Mouse (Mus musculus) kidney, embryonic 16.5 days (tissue): ENCODE data around the gene Fbh1. TPM values are rescaled to one million over a fixed set of nuclear protein-coding genes. Genes with fewer than 3 reads are reported as not detected.
A peak's percentile ranks its signal among the peaks of the same experiment; 100 is the strongest.
"Not testable (repeated sequence)": the region's sequence is repeated elsewhere in the genome, so short reads cannot be mapped to it uniquely, and the experiment has no call there.

Experiments
- ATAC-seq: fragments of 200-750 bp; cut with Nextera tagmentation; 2 replicates; pipeline ENCODE4 v1.8.0; 2017; ENCODE audit warnings: moderate TSS enrichment; ENCODE audit not compliant: low FRiP score, low TSS enrichment
- H3K27ac ChIP-seq: fragments of 300-500 bp; sonication (generic); 2 replicates; pipeline ENCODE4 v1.5.1; 2014; ENCODE audit warnings: low read length
- H3K27me3 ChIP-seq: fragments of 300-500 bp; sonication (generic); 2 replicates; pipeline ENCODE4 v1.6.1; 2014; ENCODE audit warnings: low read length, control low read depth, mixed read lengths; ENCODE audit not compliant: insufficient read depth
- H3K36me3 ChIP-seq: fragments of 300-500 bp; sonication (generic); 2 replicates; pipeline ENCODE4 v1.6.1; 2014; ENCODE audit warnings: low read length, control low read depth, mixed read lengths; ENCODE audit not compliant: insufficient read depth
- H3K4me1 ChIP-seq: fragments of 300-500 bp; sonication (generic); 2 replicates; pipeline ENCODE4 v1.6.1; 2014; ENCODE audit warnings: low read length, control low read depth, mixed read lengths; ENCODE audit not compliant: insufficient read depth
- H3K4me2 ChIP-seq: fragments of 300-500 bp; sonication (generic); replicated peaks from 2 replicates; pipeline ENCODE4 v1.6.1; 2014; ENCODE audit warnings: low read depth, low read length
- H3K4me3 ChIP-seq: fragments of 300-500 bp; sonication (generic); 2 replicates; pipeline ENCODE4 v1.5.1; 2014; ENCODE audit warnings: mild to moderate bottlenecking, low read length
- H3K9ac ChIP-seq: fragments of 300-500 bp; sonication (generic); replicated peaks from 2 replicates; pipeline ENCODE4 v1.6.1; 2014; ENCODE audit warnings: low read length
- H3K9me3 ChIP-seq: fragments of 300-500 bp; sonication (generic); 2 replicates; pipeline ENCODE4 v1.6.1; 2016; ENCODE audit warnings: low read length, control low read depth
- WGBS: fragments of 180-500 bp; shearing (Covaris S2); extraction: QIAGEN DNeasy Blood & Tissue Kit; methylation state at CpG from one replicate; pipeline ENCODE4 v1.1.7; 2014; 5-methylcytosine and 5-hydroxymethylcytosine counted together
- polyA plus RNA-seq: library from polyadenylated mRNA; unstranded; fragments of >200 nt; fragmentation: Nextera tagmentation; extraction: Ambion mirVana; gene quantifications from 2 replicates; pipeline ENCODE4 v1.2.1, GENCODE M21; 2015

Gene Fbh1
- polyA plus RNA-seq, 1 experiment from 2014 or later = 141 TPM

DNA sequence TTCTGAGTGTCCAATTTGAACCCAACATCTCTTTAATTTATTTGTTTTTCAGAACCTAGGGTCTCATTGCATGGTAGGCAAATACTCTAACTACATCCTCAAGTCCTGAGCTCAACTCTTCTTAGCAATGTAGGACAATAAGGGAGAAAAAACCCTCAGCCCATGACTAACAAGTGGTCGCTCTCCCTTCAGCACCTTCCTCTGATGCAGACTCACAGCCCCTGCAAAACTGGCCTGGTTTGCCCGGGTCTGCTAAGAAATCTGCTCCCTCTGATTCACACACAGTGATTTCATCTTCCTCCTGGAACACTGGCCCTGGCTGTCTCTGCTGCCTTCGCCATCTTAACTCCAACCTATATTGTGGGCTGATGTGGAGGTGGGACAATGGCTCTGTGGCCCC is 48.3 kb downstream of the Fbh1 start:
- no peak for ATAC-seq
- Histone ChIP-seq H3K4me1 (no peaks in the 10 kb centered on the region), H3K4me3 (no peak overlapping the region), H3K27me3 (no peaks in the 10 kb centered on the region), H3K9me3 (no peaks in the 10 kb centered on the region), H3K4me2 (no peak overlapping the region), H3K36me3 (no peaks in the 10 kb centered on the region), H3K27ac (no peak overlapping the region), H3K9ac (no peak overlapping the region)
- 52% methylated on average over 3 of the region's 3 CpGs for WGBS

DNA sequence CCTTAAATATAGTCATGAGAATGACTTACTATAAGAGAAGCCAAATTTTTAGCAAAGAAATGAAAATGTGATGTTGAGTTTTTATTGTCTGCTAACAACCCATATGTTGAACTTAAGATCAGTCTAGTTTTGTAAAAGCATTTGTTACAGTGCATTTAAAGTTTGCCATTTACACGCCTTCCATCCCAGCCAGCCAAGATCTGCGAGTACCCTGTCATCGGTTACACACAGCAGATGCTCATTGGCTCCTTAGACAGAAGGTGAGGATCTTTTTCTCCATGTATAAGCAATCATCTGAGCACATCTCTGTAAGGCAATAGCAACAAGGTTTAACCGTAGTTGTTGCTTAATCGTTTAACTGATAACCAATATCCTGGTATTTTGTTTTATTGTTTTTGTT is 49.8 kb downstream of the Fbh1 start:
- Histone ChIP-seq H3K27ac (no peak overlapping the region), H3K27me3 (no peaks in the 10 kb centered on the region), H3K4me1 (no peaks in the 10 kb centered on the region), H3K4me3 (no peak overlapping the region), H3K9me3 (no peaks in the 10 kb centered on the region), H3K4me2 (no peak overlapping the region), H3K9ac (no peak overlapping the region), H3K36me3 (no peaks in the 10 kb centered on the region)
- WGBS = 90% methylated on average over 5 of the region's 5 CpGs
- ATAC-seq = no peak

DNA sequence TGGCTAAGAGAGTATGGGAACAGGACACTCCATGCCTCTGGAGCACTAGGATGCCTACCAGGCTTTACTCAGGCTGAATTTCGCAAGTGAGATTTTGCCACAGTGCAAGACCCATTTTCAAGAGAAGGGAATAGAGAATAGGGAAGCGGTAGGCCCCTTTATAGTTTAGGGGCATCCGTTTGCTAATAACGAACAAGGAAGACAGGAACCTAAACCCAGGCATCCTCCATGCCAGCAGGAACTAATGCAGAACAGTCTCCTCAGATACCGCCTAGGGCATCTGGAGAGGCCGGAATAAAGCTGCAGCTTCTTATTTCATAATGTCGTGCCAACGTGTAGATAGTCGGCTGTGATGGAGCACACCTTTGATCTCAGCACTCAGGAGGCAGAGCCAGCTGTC is 54.8 kb downstream of the Fbh1 start:
- Histone ChIP-seq H3K4me2 (no peak overlapping the region), H3K36me3 (no peaks in the 10 kb centered on the region), H3K9ac (no peak overlapping the region), H3K4me1 (no peaks in the 10 kb centered on the region), H3K27me3 (no peaks in the 10 kb centered on the region), H3K4me3 (no peak overlapping the region), H3K27ac (no peak overlapping the region), H3K9me3 (no peaks in the 10 kb centered on the region)
- WGBS = 86% methylated on average over 9 of the region's 9 CpGs
- ATAC-seq = no peak

DNA sequence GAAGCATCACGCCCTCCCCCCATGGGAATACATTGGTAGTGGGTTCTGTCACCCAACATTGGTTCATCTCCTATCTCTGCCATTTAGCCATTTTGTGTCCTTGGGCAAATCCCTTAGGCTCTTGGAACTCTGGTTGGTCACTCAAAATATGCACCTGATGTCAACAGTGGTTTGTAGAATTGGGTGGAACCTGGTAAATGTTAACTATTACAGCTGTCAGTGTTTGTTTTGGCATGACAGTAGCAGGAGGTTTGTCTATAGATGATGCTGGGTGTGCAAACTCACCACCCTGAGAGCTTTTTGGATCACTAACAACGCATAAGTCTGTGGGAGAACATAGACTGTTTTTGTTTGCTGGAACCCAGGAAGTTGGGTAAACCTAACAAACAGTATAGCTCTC is 58.8 kb downstream of the Fbh1 start:
- H3K4me2 ChIP-seq = no peak overlapping the region
- H3K9ac ChIP-seq = no peak overlapping the region
- H3K9me3 ChIP-seq = no peaks in the 10 kb centered on the region
- no peak overlapping the region for H3K4me3 ChIP-seq
- 88% methylated on average over 2 of the region's 2 CpGs for WGBS
- no peak overlapping the region for H3K27ac ChIP-seq
- no peaks in the 10 kb centered on the region for H3K36me3 ChIP-seq
- H3K4me1 ChIP-seq = no peaks in the 10 kb centered on the region
- H3K27me3 ChIP-seq = no peaks in the 10 kb centered on the region
- ATAC-seq = no peak

DNA sequence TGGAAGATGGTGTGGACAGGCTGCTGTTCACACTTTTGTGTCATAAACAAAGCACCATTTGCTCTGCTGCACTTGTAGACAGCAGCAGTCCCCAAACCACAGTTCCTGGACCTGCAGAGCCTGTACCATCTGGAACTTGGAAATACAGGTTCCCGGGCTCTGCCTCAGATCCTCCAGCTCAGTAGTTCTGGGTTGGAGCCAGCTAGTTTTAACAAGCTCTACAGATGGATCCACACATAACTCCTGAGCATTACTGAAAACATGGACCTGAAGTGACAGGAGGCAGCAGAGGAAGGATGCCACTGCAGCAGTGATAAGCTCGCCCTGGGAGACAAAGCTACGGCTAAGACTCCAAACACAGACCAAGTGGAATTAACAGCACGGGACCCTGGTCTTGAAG is 62.8 kb downstream of the Fbh1 start:
- H3K4me3 ChIP-seq = no peak overlapping the region
- H3K4me2 ChIP-seq = no peak overlapping the region
- no peak overlapping the region for H3K9ac ChIP-seq
- no peak overlapping the region for H3K27ac ChIP-seq
- WGBS = 76% methylated on average over 4 of the region's 4 CpGs
- no peak for ATAC-seq
- no peaks in the 10 kb centered on the region for H3K9me3 ChIP-seq
- no peaks in the 10 kb centered on the region for H3K36me3 ChIP-seq
- H3K27me3 ChIP-seq = no peaks in the 10 kb centered on the region
- H3K4me1 ChIP-seq = no peaks in the 10 kb centered on the region

DNA sequence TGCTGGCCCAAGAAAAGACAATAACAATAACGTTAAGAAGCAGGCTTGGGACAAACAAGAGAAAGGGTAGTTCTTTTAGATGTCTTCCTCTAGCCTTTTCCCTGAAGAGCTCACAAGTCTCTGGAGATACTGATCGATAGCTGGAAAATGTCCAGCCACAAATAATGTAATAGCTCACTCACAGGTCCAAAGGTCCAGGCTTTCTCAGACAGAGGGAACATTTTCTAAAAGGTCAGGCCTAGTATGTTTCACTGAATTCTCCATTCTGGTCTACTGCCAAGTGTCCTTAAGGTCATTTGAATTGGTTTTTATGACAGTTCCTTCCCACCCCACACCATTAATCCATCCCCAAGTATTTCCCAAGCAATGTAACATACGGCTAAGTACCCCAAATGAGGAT is 64.4 kb downstream of the Fbh1 start:
- H3K9ac ChIP-seq = no peak overlapping the region
- no peaks in the 10 kb centered on the region for H3K4me1 ChIP-seq
- no peak overlapping the region for H3K27ac ChIP-seq
- no peak overlapping the region for H3K4me2 ChIP-seq
- WGBS = 54% methylated on average over 3 of the region's 3 CpGs
- H3K9me3 ChIP-seq = no peaks in the 10 kb centered on the region
- no peak overlapping the region for H3K4me3 ChIP-seq
- no peaks in the 10 kb centered on the region for H3K27me3 ChIP-seq
- no peak for ATAC-seq
- no peaks in the 10 kb centered on the region for H3K36me3 ChIP-seq

DNA sequence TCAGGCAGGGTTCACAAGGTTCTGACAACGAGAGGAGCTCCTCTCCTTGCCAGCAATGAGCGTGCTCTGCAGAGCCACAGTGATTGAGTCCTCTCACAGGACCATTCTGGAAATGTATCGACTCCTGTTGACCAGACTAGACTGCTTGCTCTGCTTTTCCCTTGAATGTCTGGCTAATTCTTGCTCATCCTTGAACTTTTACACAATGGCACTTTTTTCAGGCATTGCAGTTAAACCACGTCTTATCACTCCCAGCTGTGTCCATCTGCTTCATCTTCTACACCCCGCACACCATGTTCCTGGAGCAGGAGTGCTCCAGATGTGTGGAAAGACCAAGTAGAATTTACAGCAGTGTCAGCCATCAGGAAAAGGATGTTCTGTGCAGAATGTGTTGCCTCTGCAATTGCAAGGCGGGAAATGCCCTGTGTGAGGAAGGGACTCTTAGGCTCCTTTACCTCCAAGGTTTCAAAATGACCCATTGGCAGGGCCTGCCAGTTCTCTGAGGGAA is 64.8 kb downstream of the Fbh1 start:
- 0 out of 2 replicates have a peak, but pooled peaks cover under 1% of the 10 kb centered on the region for H3K27me3 ChIP-seq
- H3K4me3 ChIP-seq = no peak overlapping the region
- ATAC-seq = no peak
- H3K4me1 ChIP-seq = no peaks in the 10 kb centered on the region
- H3K9me3 ChIP-seq = no peaks in the 10 kb centered on the region
- 73% methylated on average over 6 of the region's 6 CpGs for WGBS
- H3K36me3 ChIP-seq = no peaks in the 10 kb centered on the region
- no peak overlapping the region for H3K27ac ChIP-seq
- no peak overlapping the region for H3K4me2 ChIP-seq
- H3K9ac ChIP-seq = no peak overlapping the region

DNA sequence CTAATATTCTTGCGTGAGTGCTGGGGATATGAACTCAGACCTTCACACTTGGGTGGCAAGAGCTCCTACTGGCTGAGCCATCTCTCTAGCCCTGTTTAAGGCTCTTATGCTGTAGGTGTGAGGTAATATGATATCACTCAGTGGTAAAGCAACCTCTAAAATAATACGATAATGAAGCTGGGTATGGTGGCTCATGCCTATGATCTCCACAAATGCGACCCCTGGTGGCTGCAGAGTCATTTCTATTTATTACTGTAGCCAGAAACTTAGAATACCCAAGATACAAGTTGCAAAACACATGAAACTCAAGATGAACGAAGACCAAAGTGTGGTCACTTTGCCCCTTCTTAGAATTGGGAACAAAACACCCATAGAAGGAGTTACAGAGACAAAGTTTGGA is 67.3 kb downstream of the Fbh1 start:
- H3K27ac ChIP-seq, H3K27me3 ChIP-seq, H3K4me3 ChIP-seq, H3K9ac ChIP-seq, H3K4me2 ChIP-seq, H3K9me3 ChIP-seq, ATAC-seq, H3K36me3 ChIP-seq: not testable (repeated sequence)
- H3K4me1 ChIP-seq = peaks cover 11% of the 10 kb centered on the region; the same call in 1 of the 2 replicates
- WGBS = 56% methylated on average over 4 of the region's 4 CpGs

DNA sequence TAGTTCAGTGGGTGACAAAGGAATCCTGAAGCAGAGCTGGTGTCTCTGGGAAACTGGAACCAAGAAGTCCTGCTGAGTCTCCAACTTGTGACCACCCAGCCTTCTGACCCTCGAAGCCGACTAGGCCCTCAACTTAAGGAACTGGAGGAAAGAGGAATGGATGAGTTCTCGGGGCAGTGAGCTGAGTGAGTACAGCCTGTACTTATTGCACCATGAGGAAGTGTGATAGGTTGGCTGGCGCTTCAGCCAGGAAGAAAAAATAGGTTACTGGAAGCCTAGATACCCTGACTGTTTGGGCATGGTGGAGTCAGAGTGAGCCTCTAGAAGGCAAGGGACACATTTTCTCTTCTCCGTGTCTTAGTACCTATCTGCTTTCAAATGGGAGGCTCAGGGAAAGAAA is 68.8 kb downstream of the Fbh1 start:
- ATAC-seq = no peak
- WGBS = 87% methylated on average over 5 of the region's 5 CpGs
- no peak overlapping the region for H3K9ac ChIP-seq
- no peaks in the 10 kb centered on the region for H3K9me3 ChIP-seq
- H3K27me3 ChIP-seq = peaks cover 13% of the 10 kb centered on the region; the same call in 1 of the 2 replicates
- H3K27ac ChIP-seq = no peak overlapping the region
- H3K4me2 ChIP-seq = no peak overlapping the region
- no peaks in the 10 kb centered on the region for H3K36me3 ChIP-seq
- no peak overlapping the region for H3K4me3 ChIP-seq
- H3K4me1 ChIP-seq = peaks cover 12% of the 10 kb centered on the region; the same call in 1 of the 2 replicates

DNA sequence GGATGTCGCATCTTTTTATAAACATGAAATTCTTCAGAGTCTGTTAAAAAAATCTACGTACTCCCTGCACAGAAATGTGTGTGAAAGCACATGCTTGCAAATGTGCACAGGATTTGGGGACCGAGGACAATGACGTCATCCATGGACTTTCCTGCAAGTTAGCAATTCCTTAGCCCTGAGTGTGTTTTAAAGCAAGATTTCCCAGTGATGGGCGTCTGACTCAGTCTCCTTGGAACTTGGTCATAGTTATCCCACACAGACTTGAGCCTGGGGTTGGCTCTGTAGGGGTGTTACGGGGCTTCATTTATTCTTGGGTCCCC is 70.7 kb downstream of the Fbh1 start:
- H3K27ac ChIP-seq = no peak overlapping the region
- H3K27me3 ChIP-seq = peaks cover 13% of the 10 kb centered on the region; the same call in 1 of the 2 replicates
- ATAC-seq = no peak
- peak overlapping the region; percentile 72 for H3K4me3 ChIP-seq
- no peaks in the 10 kb centered on the region for H3K36me3 ChIP-seq
- whole genome bisulfite sequencing = 38% methylated on average over 6 of the region's 6 CpGs
- no peak overlapping the region for H3K9ac ChIP-seq
- H3K4me1 ChIP-seq = peaks cover 12% of the 10 kb centered on the region; the same call in 1 of the 2 replicates
- H3K4me2 ChIP-seq = peak overlapping the region; percentile 96
- H3K9me3 ChIP-seq = no peaks in the 10 kb centered on the region
